Mouse (Mus musculus) spleen, adult 2 months (tissue): ENCODE results near the gene AI661453. TPM values are rescaled to one million over a fixed set of nuclear protein-coding genes. Genes with fewer than 3 reads are reported as not detected.
"Not testable (repeated sequence)": the region's sequence is repeated elsewhere in the genome, so short reads cannot be mapped to it uniquely, and the experiment has no call there.

Experiments
- DNase-seq, 2 experiments: peaks; one replicate each; pipeline versions ENCODE4 v3.0.0 to v3.0.0-alpha.2; 2012 to 2021; ENCODE audit warnings: low spot score in 2 of 2, low read depth in 1 of 2
- H3K27ac ChIP-seq: fragments of 200-500 bp; 2 replicates; pipeline ENCODE4 v1.5.1; 2012; ENCODE audit warnings: low read length, inconsistent platforms; ENCODE audit not compliant: insufficient read depth
- H3K27me3 ChIP-seq: fragments of 200-500 bp; 2 replicates; pipeline ENCODE4 v1.6.1; 2012; ENCODE audit warnings: mild to moderate bottlenecking, moderate library complexity, low read length, inconsistent platforms; ENCODE audit not compliant: control insufficient read depth, insufficient read depth
- H3K36me3 ChIP-seq: fragments of 200-500 bp; 2 replicates; pipeline ENCODE4 v1.6.1; 2012; ENCODE audit warnings: mild to moderate bottlenecking, low read length, inconsistent platforms; ENCODE audit not compliant: control insufficient read depth, insufficient read depth
- H3K4me1 ChIP-seq: fragments of 200-500 bp; 2 replicates; pipeline ENCODE4 v1.6.1; 2011; ENCODE audit warnings: inconsistent platforms; ENCODE audit not compliant: control insufficient read depth, insufficient read depth, insufficient read length
- H3K4me3 ChIP-seq: fragments of 200-500 bp; 2 replicates; pipeline ENCODE4 v1.5.1; 2011; ENCODE audit warnings: mild to moderate bottlenecking, inconsistent platforms; ENCODE audit not compliant: insufficient read depth, insufficient read length; ENCODE audit errors: extremely low read depth
- CTCF ChIP-seq: fragments of 200-500 bp; IDR thresholded peaks from 2 replicates; pipeline ENCODE4 v1.5.1; 2011; ENCODE audit warnings: mild to moderate bottlenecking, inconsistent platforms; ENCODE audit not compliant: insufficient read depth, insufficient read length, insufficient replicate concordance; ENCODE audit errors: extremely low read depth
- POLR2A ChIP-seq: fragments of 200-500 bp; IDR thresholded peaks from 2 replicates; pipeline ENCODE4 v1.6.1; 2011; ENCODE audit warnings: low read depth, low read length, inconsistent platforms
- WGBS: fragments of 180-500 bp; shearing (Covaris S2); methylation state at CpG from one replicate; pipeline ENCODE4 v1.1.7; 2018; 5-methylcytosine and 5-hydroxymethylcytosine counted together
- polyA plus RNA-seq: library from polyadenylated mRNA; depleted of rRNA; stranded (reverse); fragments of >200 nt; gene quantifications from 2 replicates; pipeline ENCODE4 v1.2.3, GENCODE M21; 2012

The AI661453 gene
- polyA plus RNA-seq, 1 experiment: 0.26 TPM

DNA sequence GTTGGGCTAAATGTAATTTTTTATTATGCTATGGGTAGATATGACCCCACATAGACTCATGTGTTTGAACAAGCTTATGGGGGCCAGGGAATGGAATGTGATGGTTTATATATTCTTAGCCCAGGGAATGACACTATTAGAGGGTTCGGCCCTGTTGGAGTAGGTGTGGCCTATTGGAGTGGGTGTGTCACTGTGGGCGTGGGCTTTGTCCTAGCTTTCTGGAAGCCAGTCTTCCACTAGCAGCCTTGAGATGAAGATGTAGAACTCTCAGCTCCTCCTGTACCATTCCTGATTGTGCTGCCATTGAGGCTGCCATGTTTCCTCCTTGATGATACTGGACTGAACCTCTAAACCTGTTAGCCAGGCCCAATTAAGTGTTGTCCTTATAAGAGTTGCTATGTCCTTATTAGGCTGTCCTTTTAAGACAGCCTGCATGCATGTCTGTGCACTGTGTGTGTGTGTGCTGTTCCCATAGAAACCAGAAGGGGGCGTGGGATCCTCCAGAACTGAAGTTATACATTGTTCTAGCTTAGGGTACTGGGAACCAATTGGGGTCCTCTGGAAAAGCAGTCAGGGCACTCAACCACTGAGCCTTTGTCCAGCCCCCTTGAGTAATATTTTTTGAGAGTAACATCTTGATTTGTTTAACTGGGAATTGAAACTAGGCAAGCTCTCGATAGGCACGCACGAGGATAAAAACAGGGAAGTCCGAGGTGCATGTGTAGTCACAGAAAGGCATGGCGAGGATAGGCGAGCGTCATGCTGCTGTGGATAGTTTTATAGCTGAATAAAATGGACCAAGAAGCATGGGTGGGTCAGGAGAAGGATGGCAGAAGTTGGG lies 28.5 kb upstream of the AI661453 start:
- no peaks in the 10 kb centered on the region for H3K27me3 ChIP-seq
- DNase-seq: no peak
- 52% methylated on average over 10 of the region's 10 CpGs for WGBS
- H3K27ac ChIP-seq: no peak overlapping the region
- no peak for TF ChIP-seq POLR2A
- no peak for TF ChIP-seq CTCF
- H3K4me3 ChIP-seq: no peak overlapping the region
- H3K4me1 ChIP-seq: no peaks in the 10 kb centered on the region
- H3K36me3 ChIP-seq: no peaks in the 10 kb centered on the region

DNA sequence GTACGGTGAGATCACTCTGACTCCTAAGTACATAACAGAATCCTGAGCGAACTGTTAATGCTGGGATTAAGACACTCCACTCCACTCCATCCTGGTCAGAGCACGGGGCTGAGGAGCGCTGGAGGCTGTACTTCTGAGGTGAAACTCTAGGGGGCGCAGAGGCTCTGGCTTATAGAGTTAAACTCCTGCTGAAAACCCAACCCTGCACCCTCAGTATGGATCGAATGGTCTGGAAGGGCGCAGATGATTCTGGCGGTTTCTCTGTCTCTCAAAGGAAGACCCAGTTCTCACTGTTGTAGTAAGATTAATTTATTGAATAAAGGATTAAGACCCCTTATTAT lies 27.9 kb upstream of the AI661453 start:
- Histone ChIP-seq H3K27ac (no peak overlapping the region), H3K4me1 (no peaks in the 10 kb centered on the region), H3K4me3 (no peak overlapping the region), H3K27me3 (no peaks in the 10 kb centered on the region), H3K36me3 (no peaks in the 10 kb centered on the region)
- WGBS: 17% methylated on average over 8 of the region's 8 CpGs
- TF ChIP-seq POLR2A: no peak
- peak; percentile 72; the same call in 1 of the 2 replicates for TF ChIP-seq CTCF
- peak in 1 of 2 experiments; percentile 42 for DNase-seq

GRCm38 (mm10) chr17:47409897-47410861 lies 26.2 kb upstream of the AI661453 start:
- H3K4me3 ChIP-seq, H3K4me1 ChIP-seq, H3K27ac ChIP-seq, DNase-seq, H3K36me3 ChIP-seq, H3K27me3 ChIP-seq: not testable (repeated sequence)
- 4% methylated on average over 74 of the region's 74 CpGs for WGBS

DNA sequence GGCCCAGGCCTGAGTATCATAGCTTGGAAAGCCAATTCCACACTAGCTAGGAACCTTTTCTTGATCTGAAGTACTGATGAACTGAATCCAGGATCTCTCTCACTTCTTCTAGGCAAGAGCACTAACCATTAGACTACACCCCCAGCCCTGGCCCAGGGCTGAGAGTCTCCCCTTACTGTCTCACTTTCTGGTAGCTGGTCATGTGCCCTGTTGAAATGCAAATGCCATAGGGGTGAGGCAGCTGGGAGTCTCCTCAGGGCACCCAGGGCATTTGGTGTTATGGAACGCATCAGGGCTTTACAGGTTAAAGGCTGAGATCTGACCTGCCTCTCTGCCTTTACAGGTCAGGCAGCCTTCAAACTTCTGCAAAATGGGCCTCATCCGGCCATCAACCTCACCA lies 16.2 kb upstream of the AI661453 start:
- no peaks in the 10 kb centered on the region for H3K4me1 ChIP-seq
- H3K4me3 ChIP-seq: no peak overlapping the region
- no peak for DNase-seq
- no peak overlapping the region for H3K27ac ChIP-seq
- H3K27me3 ChIP-seq: no peaks in the 10 kb centered on the region
- 85% methylated on average over 2 of the region's 2 CpGs for WGBS
- TF ChIP-seq POLR2A (no peak), CTCF (no peak)
- no peaks in the 10 kb centered on the region for H3K36me3 ChIP-seq

- TF ChIP-seq CTCF (no peak), POLR2A (no peak)
- DNase-seq: no peak
- no peak overlapping the region for H3K4me3 ChIP-seq
- H3K27ac ChIP-seq: no peak overlapping the region
- H3K4me1 ChIP-seq: no peaks in the 10 kb centered on the region
- no peaks in the 10 kb centered on the region for H3K27me3 ChIP-seq
- H3K36me3 ChIP-seq: no peaks in the 10 kb centered on the region
- 77% methylated on average over 3 of the region's 3 CpGs for WGBS
Measured at GRCm38 (mm10) chr17:47421566-47421965, 14.8 kb upstream of the AI661453 start.

- not testable (repeated sequence) for H3K4me1 ChIP-seq
- WGBS: 88% methylated on average over 1 of the region's 1 CpGs
Measured at GRCm38 (mm10) chr17:47422616-47423015, 13.8 kb upstream of the AI661453 start.

DNA sequence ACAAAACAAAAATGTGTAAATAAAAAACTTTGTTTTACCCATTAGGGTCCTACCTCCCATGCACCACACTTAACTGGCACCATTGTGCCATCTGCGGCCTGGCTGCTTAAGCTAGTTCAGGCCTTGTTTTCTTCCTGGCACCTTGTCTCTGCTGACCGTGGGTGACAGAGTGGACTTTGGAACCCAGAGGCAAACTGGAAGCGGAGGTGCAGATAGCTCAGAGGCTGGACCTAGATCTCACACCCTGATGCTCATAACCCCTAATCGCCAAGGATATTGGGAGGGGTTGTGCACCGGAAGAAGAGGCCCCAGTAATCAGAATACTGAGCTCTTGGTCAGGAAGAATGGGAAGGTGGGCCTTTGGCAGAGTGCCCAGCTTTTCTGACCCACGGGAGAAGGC lies 12.2 kb upstream of the AI661453 start:
- 70% methylated on average over 6 of the region's 6 CpGs for WGBS
- Histone ChIP-seq H3K27me3 (no peaks in the 10 kb centered on the region), H3K27ac (no peak overlapping the region), H3K36me3 (no peaks in the 10 kb centered on the region), H3K4me3 (no peak overlapping the region), H3K4me1 (no peaks in the 10 kb centered on the region)
- TF ChIP-seq POLR2A: no peak
- no peak for TF ChIP-seq CTCF
- DNase-seq: no peak

More at GRCm38 (mm10) chr17:47422616-47423015, 13.8 kb upstream of the AI661453 start:
- H3K27ac ChIP-seq, H3K27me3 ChIP-seq, H3K4me3 ChIP-seq, DNase-seq, H3K36me3 ChIP-seq: not testable (repeated sequence)
